Mouse (Mus musculus) G1E (cell line): ENCODE data around the gene Dapk1.

Experiments used
- CTCF ChIP-seq: IDR thresholded peaks from 2 replicates; pipeline ENCODE4 v1.5.1; 2012; ENCODE audit warnings: low read depth, low read length, inconsistent platforms, mixed read lengths
- GATA1 ChIP-seq: IDR thresholded peaks from 2 replicates; pipeline ENCODE4 v1.6.1; 2012; ENCODE audit warnings: borderline replicate concordance, low read length, inconsistent platforms, mixed read lengths
- POLR2AphosphoS5 ChIP-seq: IDR thresholded peaks from 2 replicates; pipeline ENCODE4 v1.6.1; 2012; ENCODE audit warnings: low read depth, low read length, inconsistent platforms; ENCODE audit not compliant: insufficient replicate concordance
- TAL1 ChIP-seq: conservative IDR thresholded peaks from 2 replicates; pipeline ENCODE4 v1.6.1; 2012; ENCODE audit warnings: low read depth, low read length, inconsistent platforms, mixed read lengths

DNA sequence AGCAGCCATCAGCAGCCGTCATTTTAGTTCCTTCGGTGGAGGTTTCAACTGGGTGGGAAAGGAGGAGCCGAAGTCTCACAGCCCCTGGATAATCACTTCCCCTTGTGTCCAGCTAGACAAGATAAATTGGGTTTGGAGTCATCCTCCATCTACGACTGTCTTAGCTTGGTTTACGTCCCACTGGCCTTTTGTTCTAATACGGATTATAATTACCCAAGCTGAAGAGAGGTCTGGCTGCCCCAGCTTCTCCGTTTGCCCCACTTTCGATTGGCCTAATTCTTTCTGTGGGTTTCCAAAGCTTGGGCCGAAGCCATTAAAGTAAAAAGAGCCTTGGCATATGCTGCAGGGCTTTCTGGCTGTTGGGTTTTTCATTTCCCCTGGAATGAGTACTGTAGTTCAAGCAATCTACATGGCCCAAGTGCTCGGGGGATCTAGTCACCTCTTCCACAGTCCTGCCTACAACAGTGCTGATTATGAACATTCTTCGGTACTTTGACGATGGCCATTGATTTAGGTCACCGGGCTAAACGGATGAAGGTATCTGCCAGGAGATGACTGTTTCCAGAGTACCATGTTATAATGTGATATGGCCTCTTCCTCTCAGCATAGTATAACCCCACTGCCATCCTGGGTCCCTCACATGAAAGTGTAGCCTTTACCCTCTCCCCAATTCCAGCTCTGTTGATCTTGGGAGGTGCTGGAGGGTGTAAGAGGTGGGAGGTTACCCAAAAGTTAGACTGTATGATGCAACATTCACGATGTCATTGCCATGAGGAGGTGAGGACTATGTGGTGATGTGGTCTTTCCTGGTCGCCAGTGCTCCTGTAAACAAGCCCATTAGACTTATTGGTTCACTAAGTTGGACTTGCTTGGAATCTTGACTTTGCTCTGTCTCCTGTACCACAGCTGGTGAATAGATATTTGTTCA, 106.1 kb downstream of the Dapk1 start:
- TF ChIP-seq CTCF (no peak), POLR2AphosphoS5 (no peak), GATA1 (no peak), TAL1 (no peak)
